Mouse (Mus musculus) stomach, postnatal 0 days (tissue): ENCODE results near the gene Prss30.

Experiments
- CTCF ChIP-seq: IDR thresholded peaks from 2 replicates; pipeline ENCODE4 v1.5.1; 2016; ENCODE audit warnings: antibody characterized with exemption, low read depth, mild to moderate bottlenecking, moderate library complexity
- EP300 ChIP-seq: optimal IDR thresholded peaks from 2 replicates; pipeline ENCODE3; 2016; ENCODE audit warnings: antibody characterized with exemption

DNA sequence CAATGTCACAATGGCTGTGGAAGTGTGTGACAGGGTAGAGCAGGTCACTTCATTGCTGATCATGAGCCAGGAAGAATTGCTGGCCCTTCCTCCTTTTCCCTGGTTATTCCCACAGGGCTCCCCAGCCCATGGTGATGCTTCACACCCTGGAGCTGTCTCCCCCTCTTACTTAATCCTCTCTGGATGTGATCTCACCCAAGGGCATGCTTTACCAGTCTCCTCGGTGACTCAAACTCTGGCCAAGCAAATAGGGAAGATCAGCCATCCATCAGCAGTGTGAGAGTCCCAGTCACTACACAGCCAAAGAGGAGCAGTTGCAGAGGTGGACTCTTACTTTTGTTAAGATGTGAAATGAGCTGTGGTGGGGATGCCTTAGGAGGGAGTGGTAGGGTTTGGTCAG lies 4.6 kb upstream of the Prss30 start:
- TF ChIP-seq CTCF (no peak), EP300 (no peak)
